Mouse (Mus musculus): Measurements from ENCODE around the gene Gm11939. TPM values are rescaled to one million over a fixed set of nuclear protein-coding genes. Genes with fewer than 3 reads are reported as not detected.
"Not testable (repeated sequence)": the region's sequence is repeated elsewhere in the genome, so short reads cannot be mapped to it uniquely, and the experiment has no call there.

Gene Gm11939
- not detected for total RNA-seq (2021)

GRCm38 (mm10) chr11:99559366-99559765 is at the start of gene Gm11939:
Gene Gm11939, minus strand, starts transcription at chr11:99559466.
- intact Hi-C loops (cut with DNase I): no loop called here

GRCm38 (mm10) chr11:99603208-99603607 is 43.9 kb upstream of the Gm11939 start, which contains the start of gene Gm11938:
Gene Gm11938, minus strand, starts transcription at chr11:99603308.
- intact Hi-C loops (cut with DNase I); DNase-seq: not testable (repeated sequence)

More at GRCm38 (mm10) chr11:99559366-99559765, at the start of gene Gm11939:
- no peak for DNase-seq

DNA sequence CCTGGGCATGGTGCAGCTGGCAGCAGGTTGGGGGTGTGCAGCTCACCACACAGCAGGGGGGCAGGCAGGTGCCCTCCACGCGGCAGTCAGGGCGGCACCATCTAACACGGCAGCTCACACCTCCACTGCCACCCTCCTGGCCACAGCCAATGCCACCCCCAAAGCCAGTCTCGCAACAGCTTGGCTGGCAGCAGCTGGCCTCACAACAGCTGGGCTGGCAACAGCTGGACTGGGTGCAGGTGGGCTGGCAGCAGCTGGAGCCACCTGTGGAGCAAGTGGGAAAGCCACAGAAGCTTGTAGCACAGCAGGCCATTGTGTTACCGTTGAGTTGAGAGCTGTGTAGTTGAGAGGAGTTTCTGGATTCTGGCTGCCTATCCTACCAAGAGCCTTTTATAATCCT is 38.5 kb upstream of the Gm11939 start, which contains the start of gene Krtap9-3:
TSS of gene Krtap9-3 (minus strand) at position 364 of the 400 bp plus-strand sequence.
- DNase-seq; intact Hi-C loops (cut with DNase I): not testable (repeated sequence)

DNA sequence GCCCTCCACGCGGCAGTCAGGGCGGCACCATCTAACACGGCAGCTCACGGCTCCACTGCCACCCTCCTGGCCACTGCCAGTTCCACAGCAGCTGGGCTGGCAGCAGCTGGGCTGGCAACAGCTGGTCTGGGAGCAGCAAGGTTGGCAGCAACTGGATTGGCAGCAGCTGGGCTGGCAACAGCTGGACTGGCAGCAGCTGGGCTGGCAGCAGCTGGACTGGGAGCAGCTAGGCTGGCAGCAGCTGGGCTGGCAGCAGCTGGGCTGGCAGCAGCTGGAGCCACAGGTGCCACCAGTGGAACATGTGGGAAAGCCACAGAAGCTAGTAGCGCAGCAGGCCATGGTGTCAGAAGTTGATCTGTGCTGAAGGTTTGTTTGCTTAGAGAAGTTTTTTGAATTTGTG is 31.7 kb upstream of the Gm11939 start, which contains the start of gene Krtap1-3:
TSS of gene Krtap1-3 (minus strand) at position 359 of the 400 bp plus-strand sequence.
- intact Hi-C loops (cut with DNase I): no loop called here
- no peak for DNase-seq

DNA sequence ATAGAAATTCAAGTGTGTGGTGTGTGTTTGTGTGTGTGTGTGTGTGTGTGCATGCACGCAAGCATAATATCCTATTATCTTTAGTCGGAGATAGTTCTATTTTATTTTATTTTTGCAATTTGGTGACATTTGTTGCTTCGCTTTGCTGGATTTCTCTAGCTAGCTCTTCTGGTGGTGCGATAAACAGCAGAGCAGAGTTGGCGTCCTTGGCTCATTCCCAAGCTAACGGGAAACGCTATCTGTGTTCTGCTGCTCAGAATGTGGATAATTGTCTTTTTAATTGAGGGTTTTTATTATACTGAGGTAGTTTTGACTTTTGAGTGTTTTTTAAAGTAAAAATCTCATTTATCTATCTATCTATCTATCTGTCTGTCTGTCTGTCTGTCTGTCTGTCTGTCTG is 25.8 kb upstream of the Gm11939 start:
- DNase-seq: no peak
- intact Hi-C loops (cut with DNase I): no loop called here

DNA sequence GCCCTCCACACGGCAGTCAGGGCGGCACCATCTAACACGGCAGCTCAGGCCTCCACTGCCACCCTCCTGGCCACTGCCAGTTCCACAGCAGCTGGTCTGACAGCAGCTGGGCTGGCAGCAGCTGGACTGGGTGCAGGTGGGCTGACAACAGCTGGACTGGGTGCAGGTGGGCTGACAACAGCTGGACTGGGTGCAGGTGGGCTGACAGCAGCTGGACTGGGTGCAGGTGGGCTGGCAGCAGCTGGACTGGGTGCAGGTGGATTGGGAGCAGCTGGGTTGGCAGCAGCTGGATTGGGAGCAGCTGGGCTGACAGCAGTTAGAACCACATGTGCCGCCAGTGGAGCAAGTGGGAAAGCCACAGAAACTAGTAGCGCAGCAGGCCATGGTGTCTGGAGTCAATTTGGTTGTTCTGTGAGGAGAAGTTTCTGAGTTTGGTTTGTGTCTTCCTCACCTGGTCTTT is 24.0 kb upstream of the Gm11939 start, which contains the start of gene Krtap1-4:
TSS of gene Krtap1-4 (minus strand) at position 410 of the 460 bp plus-strand sequence.
- no peak for DNase-seq
- intact Hi-C loops (cut with DNase I): no loop called here

DNA sequence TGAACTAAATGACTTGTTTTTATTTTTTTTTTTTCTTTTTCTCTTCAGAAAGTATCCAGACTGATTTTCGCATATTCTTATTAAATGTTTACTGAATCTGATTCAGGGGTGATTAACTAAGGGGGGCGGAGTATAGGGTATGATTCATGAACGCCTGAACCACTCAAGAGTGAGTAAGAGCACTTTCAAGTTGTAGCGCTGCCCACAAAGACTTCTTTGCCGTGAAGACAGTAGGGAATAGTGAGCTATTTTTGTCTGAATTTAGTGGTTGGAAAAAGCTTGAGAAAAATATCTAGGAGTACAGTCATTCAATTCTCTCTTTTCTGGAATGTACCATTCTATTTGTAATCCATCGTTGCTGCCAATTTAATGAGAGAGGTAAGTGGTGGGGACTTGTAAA is 22.3 kb upstream of the Gm11939 start:
- intact Hi-C loops (cut with DNase I): no loop called here
- DNase-seq: no peak

GRCm38 (mm10) chr11:99581051-99581450 is 21.8 kb upstream of the Gm11939 start:
- no peak for DNase-seq
- intact Hi-C loops (cut with DNase I): no loop called here

DNA sequence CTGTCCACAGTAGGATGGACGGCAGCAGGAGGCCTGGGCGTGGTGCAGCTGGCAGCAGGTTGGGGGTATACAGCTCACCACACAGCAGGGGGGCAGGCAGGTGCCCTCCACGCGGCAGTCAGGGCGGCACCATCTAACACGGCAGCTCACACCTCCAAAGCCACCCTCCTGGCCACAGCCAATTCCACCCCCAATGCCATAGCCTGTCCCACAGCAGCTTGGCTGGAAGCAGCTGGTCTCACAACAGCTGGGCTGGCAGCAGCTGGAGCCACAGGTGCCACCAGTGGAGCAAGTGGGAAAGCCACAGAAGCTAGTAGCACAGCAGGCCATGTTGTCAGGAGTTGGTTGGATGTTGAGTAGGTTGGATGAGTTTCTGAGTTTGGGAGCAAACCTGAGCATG is 21.4 kb upstream of the Gm11939 start, which contains the start of gene Krtap1-5:
TSS of gene Krtap1-5 (minus strand) at position 381 of the 400 bp plus-strand sequence.
- DNase-seq: no peak
- intact Hi-C loops (cut with DNase I): no loop called here

DNA sequence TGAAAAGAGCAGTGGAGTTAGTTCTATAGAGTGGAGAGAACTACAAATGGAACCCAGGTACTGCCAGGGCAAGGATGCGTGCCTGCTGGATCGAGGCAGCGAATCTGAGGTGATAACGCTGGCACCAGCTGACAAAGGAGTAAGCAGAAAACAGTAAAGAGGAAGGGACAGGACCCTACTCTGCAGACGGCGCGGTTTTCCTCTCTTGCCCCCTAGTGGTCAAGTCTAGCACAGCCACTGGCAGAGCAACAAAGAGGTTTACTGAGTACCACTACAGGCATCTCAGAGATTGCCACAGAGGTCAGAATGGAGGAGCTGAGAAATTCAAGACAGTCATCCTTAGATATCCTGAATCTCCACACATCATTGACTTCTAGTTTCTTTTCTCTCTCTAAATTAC is 14.8 kb upstream of the Gm11939 start:
- DNase-seq: peak; percentile 65 to 78
- intact Hi-C loops (cut with DNase I): loop anchor here (1.0 kb wide), 1 partner anchor 110 kb away; no protein-coding TSS in a partner anchor

DNA sequence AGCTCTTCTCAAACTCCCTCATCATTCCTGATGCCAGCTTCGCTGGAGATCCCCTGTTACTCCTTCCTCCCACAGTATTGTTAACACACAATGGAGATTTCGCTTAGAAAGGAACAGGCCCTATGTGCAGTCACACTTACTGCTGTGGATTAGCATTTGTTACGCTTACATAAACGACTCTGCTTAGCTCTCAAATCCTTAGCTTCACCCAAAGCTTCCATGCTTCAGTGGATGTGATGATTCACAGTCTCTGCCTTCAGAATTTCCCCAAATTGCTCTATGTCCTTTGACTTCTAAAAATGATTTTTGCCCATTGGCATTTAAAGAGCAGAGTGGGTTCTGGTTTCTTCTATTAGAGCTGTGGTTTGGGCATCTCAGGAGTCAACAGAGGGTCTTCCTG is 13.9 kb upstream of the Gm11939 start:
- intact Hi-C loops (cut with DNase I): no loop called here
- no peak for DNase-seq

- no peak for DNase-seq
- intact Hi-C loops (cut with DNase I): no loop called here
Measured at GRCm38 (mm10) chr11:99566530-99566929, 7.3 kb upstream of the Gm11939 start, which contains the start of gene Krtap3-1. Gene Krtap3-1, minus strand, starts transcription at chr11:99566630.

DNA sequence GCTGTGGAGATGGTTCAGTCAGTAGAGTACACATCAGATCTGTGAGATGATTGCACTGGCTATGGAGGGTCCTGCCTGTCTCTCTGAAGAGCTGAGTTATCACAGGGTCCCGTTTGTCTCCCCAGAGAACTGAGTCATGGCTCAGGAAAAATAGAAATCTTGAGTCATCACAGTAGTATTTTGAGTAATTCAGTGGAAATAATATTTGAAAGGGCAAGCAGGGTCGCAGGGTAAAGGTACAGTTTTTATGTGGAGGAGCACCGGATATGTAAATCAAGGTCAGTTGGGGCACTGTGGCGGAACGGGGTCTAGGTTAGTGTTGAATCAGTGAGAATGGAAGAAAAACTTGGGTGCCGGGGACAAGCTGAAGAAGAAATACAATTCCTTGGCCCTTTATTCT is 3.3 kb upstream of the Gm11939 start:
- intact Hi-C loops (cut with DNase I): no loop called here

DNA sequence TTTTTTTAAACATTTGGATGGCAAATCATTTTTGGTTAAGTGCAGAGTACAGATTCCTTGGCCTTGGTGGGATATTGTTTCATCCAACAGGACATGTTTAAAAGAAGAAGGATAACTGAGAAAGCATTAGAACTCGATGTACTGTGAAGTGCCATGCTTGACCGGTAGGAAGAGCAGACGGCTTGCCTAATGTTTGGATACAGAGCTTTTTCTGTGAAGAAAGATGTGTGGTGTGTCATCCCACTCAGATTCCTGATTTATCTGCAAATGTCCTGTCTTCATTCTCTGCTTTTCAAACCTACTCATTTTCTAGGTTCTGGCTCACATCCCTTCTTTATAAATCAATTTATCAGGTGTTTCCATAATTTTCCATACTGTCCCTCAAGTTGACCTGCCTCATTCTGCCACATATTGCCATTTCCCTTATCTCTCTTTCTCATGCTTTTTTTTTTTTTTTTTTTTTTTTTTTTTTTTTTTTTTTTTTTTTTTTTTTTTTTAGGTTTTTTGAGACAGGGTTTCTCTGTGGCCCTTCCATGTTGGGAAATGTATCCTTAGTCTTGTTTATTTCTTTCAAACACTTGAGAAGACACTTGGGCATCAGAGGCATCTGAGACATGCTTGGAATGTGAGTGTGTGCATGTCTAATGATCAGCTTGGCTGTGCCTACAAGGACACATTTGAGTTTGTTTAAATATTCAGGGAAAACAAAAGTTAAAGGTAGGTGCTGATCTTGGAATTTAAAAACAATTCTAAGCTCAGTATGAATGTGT is 1.1 kb downstream of the Gm11939 start:
- no peak for DNase-seq

More for the DNA sequence above, 3.3 kb upstream of the Gm11939 start:
- no peak for DNase-seq

GRCm38 (mm10) chr11:99556753-99557152 is 2.5 kb downstream of the Gm11939 start, which contains the start of gene Krtap3-2:
Gene Krtap3-2, minus strand, starts transcription at chr11:99556853.
- DNase-seq: no peak
- intact Hi-C loops (cut with DNase I): no loop called here

More for the DNA sequence above, 1.1 kb downstream of the Gm11939 start:
- intact Hi-C loops (cut with DNase I): no loop called here

- no peak for DNase-seq
- intact Hi-C loops (cut with DNase I): no loop called here
Measured at GRCm38 (mm10) chr11:99556195-99556594, 3.1 kb downstream of the Gm11939 start.

DNA sequence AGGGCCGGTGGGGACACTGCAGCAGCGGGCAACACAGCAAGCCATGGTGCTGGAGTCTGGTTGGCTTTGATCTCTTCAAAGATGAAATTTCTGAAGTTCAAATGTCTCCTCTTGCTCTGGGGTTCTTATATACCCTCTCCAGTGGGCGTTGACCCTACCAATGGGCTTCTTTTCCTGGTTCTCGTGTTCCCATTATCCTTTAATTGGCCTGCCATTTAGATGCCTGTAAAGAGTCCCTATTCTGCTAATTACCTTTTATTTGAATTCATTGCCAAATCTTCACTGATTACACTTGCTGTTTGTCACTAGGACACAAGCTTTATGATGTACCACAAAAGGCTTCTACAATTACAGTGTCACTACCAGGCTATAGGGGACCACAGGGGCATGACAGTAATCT is 8.5 kb downstream of the Gm11939 start, which contains the start of gene Krtap3-3:
TSS of gene Krtap3-3 (minus strand) at position 101 of the 400 bp plus-strand sequence.
- DNase-seq: no peak
- intact Hi-C loops (cut with DNase I): no loop called here

DNA sequence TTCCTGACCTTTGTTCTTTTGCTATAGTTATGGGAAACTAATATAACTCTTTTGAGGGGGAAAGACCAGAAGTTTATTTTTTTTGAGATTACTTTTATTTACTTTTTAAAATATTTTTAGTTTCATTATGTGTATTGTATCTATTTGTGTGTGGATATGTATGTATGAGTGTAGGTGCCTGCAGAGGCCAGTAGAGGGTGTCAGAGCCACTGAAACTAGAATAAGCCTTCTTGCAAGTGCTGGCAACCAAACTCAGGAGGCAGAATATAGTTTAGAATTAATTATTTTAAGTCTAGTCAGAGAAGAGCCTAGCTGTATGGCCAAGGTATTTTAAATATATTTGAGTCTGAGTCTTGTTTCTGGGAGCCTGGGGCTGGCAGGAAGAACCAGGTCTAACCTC is 11.4 kb downstream of the Gm11939 start:
- no peak for DNase-seq
- intact Hi-C loops (cut with DNase I): no loop called here

- intact Hi-C loops (cut with DNase I): no loop called here
- DNase-seq: peak; percentile 12 to 13
Measured at GRCm38 (mm10) chr11:99539721-99540120, 19.5 kb downstream of the Gm11939 start.

DNA sequence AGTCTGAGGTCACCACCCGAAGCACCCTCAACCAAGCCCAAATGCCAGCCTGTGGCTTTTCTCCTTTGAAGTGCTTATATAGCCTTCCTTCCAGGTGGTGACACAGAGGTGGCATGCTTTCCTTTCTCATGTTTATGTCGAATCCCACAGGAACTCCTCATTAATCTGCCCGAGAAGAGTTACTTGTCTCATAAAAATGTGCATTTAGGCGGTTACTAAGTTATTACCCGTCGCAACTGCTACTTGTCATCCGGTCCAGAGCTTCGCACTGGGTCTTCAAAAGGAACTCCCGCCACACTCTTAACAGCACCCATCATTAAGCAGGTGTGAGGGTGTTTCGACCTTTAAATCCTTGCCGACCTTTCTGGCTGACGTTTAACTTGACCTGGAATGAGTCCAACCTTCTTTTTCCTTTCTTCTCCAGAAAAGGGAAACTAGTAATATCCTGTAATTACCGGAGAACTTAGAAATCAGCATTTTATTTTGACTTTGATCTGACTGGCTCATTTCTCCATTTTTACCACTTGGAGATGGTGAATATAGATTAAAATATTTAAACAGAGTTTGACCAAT is 37.9 kb downstream of the Gm11939 start, which contains the start of gene Krt39:
TSS of gene Krt39 (minus strand) at position 51 of the 573 bp plus-strand sequence.
- no peak for DNase-seq
- intact Hi-C loops (cut with DNase I): no loop called here

DNA sequence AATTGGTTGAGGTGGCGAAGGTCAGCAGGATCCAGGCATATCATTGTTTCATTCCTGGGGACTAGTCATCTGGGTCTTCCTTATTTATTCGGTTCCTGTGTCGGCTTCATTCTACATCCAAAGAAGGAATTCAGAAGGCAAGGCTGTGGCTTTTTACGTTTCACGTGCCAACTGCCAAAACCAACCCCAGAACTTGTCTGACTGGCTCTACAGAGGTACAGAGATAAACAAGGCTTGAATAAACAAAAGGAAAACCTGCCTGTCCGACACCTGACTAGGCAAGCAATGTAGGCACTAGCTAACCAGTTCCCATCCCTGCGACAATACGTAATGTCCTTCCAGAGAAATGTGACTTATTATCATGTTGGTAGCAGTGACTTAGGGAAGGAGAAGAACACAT is 45.2 kb downstream of the Gm11939 start:
- intact Hi-C loops (cut with DNase I): no loop called here
- no peak for DNase-seq
